Mouse (Mus musculus): ENCODE measurements at regions not wholly inside any gene's neighbourhood (a gene's known extent, or its start where the extent isn't known, plus 50 kb on each side); places are given as distances from the start of the nearest gene placed in this dataset.

GRCm38 (mm10) chr13:53996867-53997266, 58.6 kb downstream of the Drd1 start:
- no peaks in the 10 kb centered on the region for H3K4me1 ChIP-seq (ENCODE audit: control insufficient read depth, insufficient read depth, low read length)
- TF ChIP-seq POLR2A (IDR thresholded peaks at IDR 0.05; ENCODE audit: insufficient read depth, low read depth, low read length) (no peak), CTCF (IDR thresholded peaks at IDR 0.05; ENCODE audit: insufficient read depth, low read depth, low read length) (no peak)

GRCm38 (mm10) chr13:53992863-53993451, 62.5 kb downstream of the Drd1 start:
- Histone ChIP-seq H3K27ac (ENCODE audit: insufficient read depth, low read depth, low read length) (no peak overlapping the region), H3K4me3 (ENCODE audit: insufficient read depth, low read depth, low read length) (no peak overlapping the region), H3K4me1 (ENCODE audit: control insufficient read depth, insufficient read depth, low read length) (no peaks in the 10 kb centered on the region)
- WGBS, result 93% methylated on average over 7 of the region's 7 CpGs
- no peak for TF ChIP-seq POLR2A (IDR thresholded peaks at IDR 0.05; ENCODE audit: insufficient read depth, low read depth, low read length)
- no peak for TF ChIP-seq CTCF (IDR thresholded peaks at IDR 0.05; ENCODE audit: insufficient read depth, low read depth, low read length)

More at GRCm38 (mm10) chr13:53996867-53997266, 58.6 kb downstream of the Drd1 start:
- no peak overlapping the region for H3K27ac ChIP-seq (ENCODE audit: insufficient read depth, low read depth, low read length)
- 75% methylated on average over 1 of the region's 1 CpGs for WGBS
- H3K4me3 ChIP-seq (ENCODE audit: insufficient read depth, low read depth, low read length), result no peak overlapping the region

GRCm38 (mm10) chr13:53979226-53979625, 76.3 kb downstream of the Drd1 start:
- H3K4me3 ChIP-seq (ENCODE audit: insufficient read depth, low read depth, low read length), result no peak overlapping the region
- TF ChIP-seq CTCF (IDR thresholded peaks at IDR 0.05; ENCODE audit: insufficient read depth, low read depth, low read length) (no peak), POLR2A (IDR thresholded peaks at IDR 0.05; ENCODE audit: insufficient read depth, low read depth, low read length) (no peak)
- H3K27ac ChIP-seq (ENCODE audit: insufficient read depth, low read depth, low read length), result no peak overlapping the region
- H3K4me1 ChIP-seq (ENCODE audit: control insufficient read depth, insufficient read depth, low read length), result no peaks in the 10 kb centered on the region
- WGBS, result 66% methylated on average over 2 of the region's 2 CpGs

- H3K27ac ChIP-seq (ENCODE audit: insufficient read depth, low read depth, low read length), result no peak overlapping the region
- no peaks in the 10 kb centered on the region for H3K4me1 ChIP-seq (ENCODE audit: control insufficient read depth, insufficient read depth, low read length)
- WGBS, result 47% methylated on average over 2 of the region's 2 CpGs
- H3K4me3 ChIP-seq (ENCODE audit: insufficient read depth, low read depth, low read length), result no peak overlapping the region
- TF ChIP-seq POLR2A (IDR thresholded peaks at IDR 0.05; ENCODE audit: insufficient read depth, low read depth, low read length) (no peak), CTCF (IDR thresholded peaks at IDR 0.05; ENCODE audit: insufficient read depth, low read depth, low read length) (no peak)
These were observed 86.1 kb downstream of the Drd1 start for GRCm38 (mm10) chr13:53969421-53969820.

- no peak for TF ChIP-seq CTCF (IDR thresholded peaks at IDR 0.05; ENCODE audit: insufficient read depth, low read depth, low read length)
- TF ChIP-seq POLR2A (IDR thresholded peaks at IDR 0.05; ENCODE audit: insufficient read depth, low read depth, low read length), result no peak
- H3K27ac ChIP-seq (ENCODE audit: insufficient read depth, low read depth, low read length), result no peak overlapping the region
- no peak overlapping the region for H3K4me3 ChIP-seq (ENCODE audit: insufficient read depth, low read depth, low read length)
- 93% methylated on average over 15 of the region's 15 CpGs for WGBS
- no peaks in the 10 kb centered on the region for H3K4me1 ChIP-seq (ENCODE audit: control insufficient read depth, insufficient read depth, low read length)
These were observed 99.3 kb downstream of the Drd1 start for GRCm38 (mm10) chr13:53956167-53956566.

GRCm38 (mm10) chr13:53948056-53948455, 107.4 kb downstream of the Drd1 start:
- H3K27ac ChIP-seq (ENCODE audit: insufficient read depth, low read depth, low read length), result no peak overlapping the region
- no peak for TF ChIP-seq CTCF (IDR thresholded peaks at IDR 0.05; ENCODE audit: insufficient read depth, low read depth, low read length)
- no peak for TF ChIP-seq POLR2A (IDR thresholded peaks at IDR 0.05; ENCODE audit: insufficient read depth, low read depth, low read length)
- WGBS, result 26% methylated on average over 4 of the region's 4 CpGs
- H3K4me1 ChIP-seq (ENCODE audit: control insufficient read depth, insufficient read depth, low read length), result no peaks in the 10 kb centered on the region
- no peak overlapping the region for H3K4me3 ChIP-seq (ENCODE audit: insufficient read depth, low read depth, low read length)

GRCm38 (mm10) chr13:53945681-53946080, 109.8 kb downstream of the Drd1 start:
- no peak for TF ChIP-seq CTCF (IDR thresholded peaks at IDR 0.05; ENCODE audit: insufficient read depth, low read depth, low read length)
- no peak for TF ChIP-seq POLR2A (IDR thresholded peaks at IDR 0.05; ENCODE audit: insufficient read depth, low read depth, low read length)
- 40% methylated on average over 5 of the region's 5 CpGs for WGBS

GRCm38 (mm10) chr13:53941005-53941747, 114.3 kb downstream of the Drd1 start:
- no peak for TF ChIP-seq CTCF (IDR thresholded peaks at IDR 0.05; ENCODE audit: insufficient read depth, low read depth, low read length)
- no peak for TF ChIP-seq POLR2A (IDR thresholded peaks at IDR 0.05; ENCODE audit: insufficient read depth, low read depth, low read length)
- Histone ChIP-seq H3K27ac (ENCODE audit: insufficient read depth, low read depth, low read length) (no peak overlapping the region), H3K4me3 (ENCODE audit: insufficient read depth, low read depth, low read length) (no peak overlapping the region), H3K4me1 (ENCODE audit: control insufficient read depth, insufficient read depth, low read length) (no peaks in the 10 kb centered on the region)
- WGBS, result 54% methylated on average over 13 of the region's 13 CpGs

More at GRCm38 (mm10) chr13:53945681-53946080, 109.8 kb downstream of the Drd1 start:
- H3K27ac ChIP-seq (ENCODE audit: insufficient read depth, low read depth, low read length), result no peak overlapping the region
- no peak overlapping the region for H3K4me3 ChIP-seq (ENCODE audit: insufficient read depth, low read depth, low read length)
- H3K4me1 ChIP-seq (ENCODE audit: control insufficient read depth, insufficient read depth, low read length), result no peaks in the 10 kb centered on the region

GRCm38 (mm10) chr13:53935174-53935699, 120.3 kb downstream of the Drd1 start:
- Histone ChIP-seq H3K4me1 (ENCODE audit: control insufficient read depth, insufficient read depth, low read length) (no peaks in the 10 kb centered on the region), H3K4me3 (ENCODE audit: insufficient read depth, low read depth, low read length) (no peak overlapping the region), H3K27ac (ENCODE audit: insufficient read depth, low read depth, low read length) (no peak overlapping the region)
- 87% methylated on average over 14 of the region's 14 CpGs for WGBS
- TF ChIP-seq CTCF (IDR thresholded peaks at IDR 0.05; ENCODE audit: insufficient read depth, low read depth, low read length) (no peak), POLR2A (IDR thresholded peaks at IDR 0.05; ENCODE audit: insufficient read depth, low read depth, low read length) (no peak)

All from olfactory bulb, adult 2 months (tissue).